Mouse (Mus musculus): ENCODE data around the gene Cyth4.

Cyth4 gene

DNA sequence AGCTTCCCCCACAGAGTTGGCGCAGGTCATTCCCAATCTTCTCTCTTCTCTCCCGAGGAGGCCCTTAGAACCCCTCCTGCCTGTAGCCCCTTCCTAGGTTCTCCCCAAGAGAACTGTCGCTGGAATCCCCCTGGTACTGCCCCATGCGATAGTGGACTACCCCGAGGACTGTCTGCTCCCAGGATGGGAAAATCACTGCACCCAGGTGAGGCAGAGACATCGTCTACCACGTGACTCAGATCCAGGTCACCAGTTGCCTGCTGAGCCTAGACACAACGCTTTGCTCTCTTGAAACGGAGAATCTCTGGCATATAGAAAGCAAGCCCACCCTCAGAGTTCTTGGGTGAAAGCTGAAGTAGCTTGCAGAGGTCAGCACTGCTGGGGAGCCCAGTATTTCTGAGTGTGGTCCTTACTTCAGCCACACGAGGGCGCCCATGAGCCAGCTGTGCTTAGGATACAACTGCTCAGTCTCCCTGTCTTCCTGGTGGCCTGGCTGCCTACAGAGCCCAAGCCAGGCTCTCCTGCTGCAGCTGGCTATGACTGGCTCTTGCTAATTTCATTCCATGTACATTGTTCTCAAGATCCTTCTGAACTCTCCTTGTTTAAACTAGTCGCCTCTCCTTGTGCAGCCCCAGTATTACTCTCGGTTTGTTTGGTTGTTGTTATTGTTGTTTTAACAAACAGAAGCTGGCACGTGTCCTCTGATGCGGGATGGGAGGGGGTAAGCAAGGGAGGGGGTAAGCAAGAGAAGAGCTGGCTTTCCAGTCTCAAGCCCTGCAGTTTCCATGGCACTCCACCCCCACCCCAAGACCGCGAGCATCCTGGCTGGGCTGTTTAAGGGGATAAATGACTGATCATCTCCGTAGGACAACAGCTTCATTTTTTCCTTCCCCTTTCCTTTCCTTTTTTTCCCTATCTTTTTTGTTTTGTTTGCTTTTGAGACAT lies 9.5 kb upstream of the Cyth4 start:
- 43% methylated on average over 18 of the region's 18 CpGs for WGBS

DNA sequence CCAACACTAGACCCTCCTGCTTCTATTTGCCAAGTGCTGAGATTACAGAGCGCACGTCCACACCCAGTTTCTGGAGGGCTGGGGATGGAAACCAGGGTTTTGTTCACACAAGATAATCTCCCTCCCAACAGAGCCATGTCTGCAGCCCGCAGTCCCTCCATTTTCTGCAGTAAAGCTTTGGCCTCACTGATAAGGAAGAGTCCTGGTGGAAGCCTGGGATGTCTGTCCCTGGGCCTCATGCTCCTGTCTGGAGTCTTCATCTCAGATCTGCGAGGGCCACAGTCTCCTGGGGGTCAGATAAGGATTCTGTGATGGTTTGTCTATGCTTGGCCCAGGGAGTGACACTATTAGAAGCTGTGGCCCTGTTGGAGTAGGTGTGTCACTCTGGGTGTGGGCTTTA lies 8.8 kb upstream of the Cyth4 start:
- WGBS = 87% methylated on average over 4 of the region's 4 CpGs

GRCm38 (mm10) chr15:78588900-78589299 lies 7.9 kb upstream of the Cyth4 start:
- WGBS = 90% methylated on average over 4 of the region's 4 CpGs

- WGBS = 72% methylated on average over 6 of the region's 6 CpGs
These were observed 6.9 kb upstream of the Cyth4 start for GRCm38 (mm10) chr15:78589936-78590335.

- 85% methylated on average over 6 of the region's 6 CpGs for WGBS
These were observed 6.1 kb upstream of the Cyth4 start for GRCm38 (mm10) chr15:78590785-78591184.

DNA sequence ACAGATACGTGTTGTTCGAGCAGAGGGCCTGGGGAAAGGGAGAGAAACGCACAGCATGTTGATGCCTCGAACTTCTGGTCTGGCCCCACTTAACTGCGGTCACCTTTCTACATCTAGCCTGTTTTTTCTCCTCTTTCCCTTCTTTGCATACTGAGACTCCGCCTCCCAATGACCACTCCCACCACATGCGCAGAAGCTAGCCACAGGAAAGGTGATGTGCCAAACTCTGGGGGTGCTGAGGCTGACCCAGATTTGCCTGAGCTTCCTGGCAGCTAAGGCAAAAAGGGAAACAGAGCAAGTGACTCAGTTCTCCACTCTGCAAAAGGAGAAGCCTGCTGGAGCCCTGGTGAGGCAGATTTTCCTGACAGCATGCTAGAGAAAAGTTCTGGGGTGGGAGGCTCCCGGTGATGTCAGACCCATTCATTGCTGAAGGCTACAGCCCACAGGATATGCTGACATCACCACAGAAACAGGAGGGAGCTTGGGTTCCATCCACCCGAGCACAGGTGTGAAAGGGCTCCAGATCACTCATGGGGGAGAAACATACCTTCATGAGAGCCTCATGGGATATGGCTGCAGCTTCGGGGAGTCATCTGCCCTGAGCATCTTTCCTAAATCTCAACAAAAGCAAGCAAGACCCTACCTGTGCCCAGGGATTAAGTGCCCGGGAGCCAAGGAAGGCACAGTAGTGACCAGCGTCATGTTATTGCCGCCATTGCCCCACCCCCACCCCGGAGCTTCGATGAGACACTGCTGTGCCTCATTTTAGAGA lies 5.0 kb upstream of the Cyth4 start:
- 66% methylated on average over 15 of the region's 15 CpGs for WGBS

DNA sequence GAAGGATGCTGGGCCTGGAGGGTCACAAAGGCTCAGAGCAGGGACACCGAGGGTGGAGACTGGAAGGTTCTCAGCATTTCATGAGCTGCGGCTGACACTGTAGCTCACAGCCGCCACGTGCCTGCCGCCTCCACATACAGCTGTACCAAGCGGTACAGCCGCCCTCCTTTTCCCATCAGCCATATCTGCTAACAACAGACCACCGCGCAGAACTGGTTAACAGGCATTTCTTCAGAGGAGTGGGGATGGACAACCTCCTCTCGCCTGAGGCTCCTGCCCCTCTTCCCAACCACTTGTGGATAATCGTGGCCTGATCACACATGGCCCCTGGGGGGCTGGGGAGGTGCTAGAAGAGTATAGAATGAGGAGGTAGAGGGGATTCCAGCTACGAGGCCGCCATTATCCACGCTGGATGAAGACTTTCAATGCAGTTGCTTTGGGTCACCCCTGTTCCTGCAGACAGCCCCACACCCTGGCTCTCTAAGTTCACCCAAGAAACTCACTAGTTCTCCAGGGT lies 4.3 kb upstream of the Cyth4 start:
- 78% methylated on average over 14 of the region's 14 CpGs for WGBS

- 79% methylated on average over 7 of the region's 7 CpGs for WGBS
These were observed 2.9 kb upstream of the Cyth4 start for GRCm38 (mm10) chr15:78593896-78594425.

- 71% methylated on average over 2 of the region's 2 CpGs for WGBS
These were observed 2.0 kb upstream of the Cyth4 start for GRCm38 (mm10) chr15:78594831-78595230.

GRCm38 (mm10) chr15:78595468-78595867 lies 1.4 kb upstream of the Cyth4 start:
- WGBS = 77% methylated on average over 5 of the region's 5 CpGs

- WGBS = 72% methylated on average over 6 of the region's 6 CpGs
These were observed 343 bp upstream of the Cyth4 start for GRCm38 (mm10) chr15:78596504-78596903.

- WGBS = 72% methylated on average over 4 of the region's 4 CpGs
These were observed 882 bp downstream of the Cyth4 start for GRCm38 (mm10) chr15:78597729-78598128.

DNA sequence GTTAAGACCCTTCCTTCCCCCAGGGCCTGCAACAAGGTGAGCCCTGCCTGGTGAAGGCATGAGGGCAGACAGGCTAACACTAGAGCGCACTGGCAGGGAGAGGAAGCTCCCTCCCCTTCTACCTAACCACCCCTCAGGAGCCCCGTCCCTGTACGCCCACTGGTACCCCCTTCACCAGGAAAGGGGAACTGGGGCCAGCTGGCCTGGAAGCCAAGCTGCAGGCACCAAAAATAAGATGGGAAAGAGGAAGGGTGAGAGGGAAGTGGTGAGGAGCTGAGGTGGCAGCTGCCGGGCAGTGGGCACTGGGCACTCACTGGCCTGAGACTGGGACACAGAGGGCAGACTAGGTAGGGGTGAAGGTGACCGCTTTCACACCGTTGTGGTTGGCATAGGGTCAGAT lies 2.3 kb downstream of the Cyth4 start:
- WGBS = 82% methylated on average over 6 of the region's 6 CpGs

DNA sequence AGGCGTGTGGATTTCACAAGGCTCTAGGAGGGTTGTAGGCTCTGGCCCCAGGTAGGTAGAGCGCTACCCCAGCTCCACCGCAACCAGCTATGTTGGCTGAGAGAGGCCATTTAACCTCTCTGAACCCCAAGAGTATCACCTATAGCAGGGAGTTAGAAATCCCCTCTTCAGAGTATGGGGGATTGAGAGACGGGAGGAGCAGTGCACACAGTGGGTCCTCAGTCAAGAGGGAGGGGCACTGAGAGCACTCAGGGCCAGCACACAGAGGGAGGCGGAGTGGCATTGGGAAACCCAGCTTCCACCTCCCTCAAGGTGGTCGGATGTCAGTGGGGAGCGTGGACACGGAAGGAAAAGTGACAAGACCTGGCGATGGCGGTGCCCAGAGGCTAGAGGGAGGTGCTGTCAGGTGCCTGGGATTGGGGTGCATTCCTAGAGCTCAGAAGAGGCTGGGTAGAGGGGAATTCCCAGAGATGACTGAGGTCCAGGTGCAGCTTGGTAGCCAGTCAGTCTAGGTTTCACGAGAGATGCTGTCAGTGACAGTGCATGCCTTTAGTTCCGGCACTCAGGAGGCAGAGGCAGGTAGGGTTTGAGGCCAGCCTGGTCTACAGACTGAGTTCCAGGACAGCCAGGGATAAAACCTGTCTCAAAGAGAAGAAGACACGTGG lies 2.8 kb downstream of the Cyth4 start:
- 89% methylated on average over 13 of the region's 13 CpGs for WGBS

GRCm38 (mm10) chr15:78601180-78601579 lies 4.3 kb downstream of the Cyth4 start:
- WGBS = 81% methylated on average over 6 of the region's 6 CpGs

DNA sequence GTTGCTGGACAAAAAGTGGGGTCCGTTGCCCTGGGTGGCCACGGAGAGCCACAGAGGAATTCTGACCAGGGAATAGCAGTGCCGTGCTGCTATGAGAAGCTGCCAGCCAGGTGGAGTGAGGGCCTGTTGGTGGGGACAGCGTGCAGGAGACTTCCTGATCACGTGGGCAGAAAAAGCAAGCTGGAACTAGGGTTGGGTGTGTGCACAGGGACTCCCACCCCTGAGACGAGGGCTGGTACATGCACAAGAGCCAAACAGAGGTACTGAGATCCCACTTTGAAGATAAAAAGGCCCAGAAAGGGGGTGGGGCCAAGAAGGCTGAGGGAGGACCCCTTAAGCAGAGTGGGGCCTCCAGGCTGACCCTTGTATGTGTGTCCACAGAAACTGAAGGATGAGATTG lies 7.4 kb downstream of the Cyth4 start:
- WGBS = 89% methylated on average over 6 of the region's 6 CpGs

DNA sequence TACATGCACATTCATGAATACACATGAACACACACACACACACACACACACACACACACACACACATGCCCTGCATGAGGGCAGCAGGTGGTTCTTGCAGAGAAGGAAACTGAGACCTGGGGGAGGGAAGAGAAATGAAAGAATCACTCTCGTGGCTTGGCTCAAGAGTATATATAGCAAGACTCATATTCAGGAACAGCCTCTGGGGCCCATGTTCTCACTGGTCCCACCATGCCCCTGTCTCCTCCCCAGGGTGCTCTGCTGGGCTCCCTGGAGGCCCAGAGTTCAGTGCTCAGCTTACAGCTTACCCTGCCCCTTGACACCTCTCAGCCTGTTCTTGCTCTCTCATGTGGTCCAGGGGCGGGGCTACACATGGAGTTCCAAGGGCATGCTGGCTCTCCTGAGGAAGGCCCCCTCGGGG lies 8.5 kb downstream of the Cyth4 start:
- 60% methylated on average over 3 of the region's 3 CpGs for WGBS

GRCm38 (mm10) chr15:78606059-78606458 lies 9.2 kb downstream of the Cyth4 start:
- 44% methylated on average over 6 of the region's 6 CpGs for WGBS

DNA sequence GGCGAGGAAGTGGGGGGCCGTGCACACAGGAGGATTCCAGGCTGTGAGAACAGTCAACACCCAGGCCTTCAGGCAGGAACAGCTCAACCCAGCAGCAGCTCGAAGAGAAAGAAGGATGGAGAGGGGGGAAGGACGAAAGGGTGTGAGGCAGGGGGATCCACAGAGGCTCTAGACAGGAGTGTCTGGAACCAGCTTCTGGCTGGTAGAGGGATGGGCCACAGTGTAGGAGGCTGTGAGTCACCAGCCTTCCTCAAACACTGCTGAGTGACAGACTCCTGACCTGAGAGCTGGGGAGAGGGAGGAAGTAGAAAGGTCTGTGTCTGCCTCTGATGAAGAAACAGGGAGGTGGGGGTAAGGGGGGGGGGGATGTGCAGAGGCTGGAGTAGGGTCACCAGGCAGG lies 10.6 kb downstream of the Cyth4 start:
- 56% methylated on average over 4 of the region's 4 CpGs for WGBS

DNA sequence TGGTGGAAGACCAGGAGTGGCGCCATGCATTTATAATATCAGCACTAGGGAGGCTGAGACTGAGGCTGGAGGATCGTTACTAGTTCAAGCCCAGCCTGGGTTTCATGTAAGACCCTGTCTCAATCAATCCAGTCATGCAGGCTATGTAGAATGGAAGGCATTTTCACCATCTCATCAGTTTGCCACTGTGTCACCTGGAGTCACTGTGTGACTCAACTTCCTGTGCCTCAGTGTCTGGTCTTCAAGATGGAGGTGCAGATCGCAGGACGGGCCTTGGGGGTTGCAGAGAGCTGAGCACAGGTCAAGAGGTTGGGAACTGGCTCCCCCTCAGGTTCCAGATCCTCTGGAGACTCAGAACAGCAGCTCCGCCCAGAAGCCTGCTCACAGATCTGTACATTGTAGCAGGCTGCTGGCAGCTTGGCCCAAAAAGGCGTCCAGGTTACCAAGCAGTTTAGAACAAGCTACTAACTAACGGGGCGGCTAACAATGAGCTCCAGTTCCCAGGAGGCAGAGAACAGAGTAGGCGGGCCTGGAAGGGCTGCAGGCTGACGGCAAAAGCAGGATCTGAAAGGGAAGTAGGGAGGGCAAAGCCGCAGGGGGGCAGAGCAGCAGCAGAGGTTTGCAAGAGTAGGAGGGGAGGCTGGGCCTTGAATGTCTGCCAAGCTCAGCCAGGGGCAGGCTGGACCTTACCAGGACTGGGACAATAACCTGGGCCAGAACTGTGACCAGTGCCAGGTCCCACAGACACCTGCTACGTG lies 14.0 kb downstream of the Cyth4 start:
- WGBS = 41% methylated on average over 12 of the region's 12 CpGs

DNA sequence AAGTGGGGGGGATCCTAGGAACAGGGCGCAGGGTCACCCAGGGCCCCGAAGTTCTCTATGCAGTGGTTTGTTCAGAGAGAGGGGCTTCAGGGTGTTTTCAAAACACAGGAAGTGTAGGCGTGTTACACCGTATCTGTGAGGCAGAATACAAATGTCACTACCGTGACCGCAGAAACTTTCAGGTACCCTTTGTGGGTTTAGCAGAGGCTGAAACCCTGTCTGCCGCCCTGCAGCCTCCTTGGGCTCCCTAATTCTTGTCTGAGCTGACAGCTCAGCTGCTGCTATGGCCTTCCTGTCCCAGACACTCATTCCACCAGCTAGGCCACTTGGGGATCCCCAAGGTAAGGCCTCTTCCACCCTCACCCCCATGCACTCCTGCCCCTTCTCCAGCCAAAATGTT lies 17.7 kb downstream of the Cyth4 start:
- WGBS = 95% methylated on average over 7 of the region's 7 CpGs

All from cerebral cortex, adult 2 months (tissue).